14 mouse cellular contexts compared by ENCODE assay signal in genomic region chr2:58550488-58550887, GRCm38 (mm10). TPM values are rescaled to one million over a fixed set of nuclear protein-coding genes. Genes with fewer than 3 reads are reported as not detected.
A peak's percentile ranks its signal among the peaks of the same experiment; 100 is the strongest.
DNase-seq lines count a peak whose midpoint lies in the region; ATAC-seq lines count a peak whose summit lies in the region.
"Had no signal": no experiment of that assay in that cellular context is flagged by ENCODE, and none has a peak within 500 bp of the region (broad histone marks: within the 10 kb centered on the region; RNA-seq: fewer than 3 reads in every experiment).

No protein-coding gene starts in this region.

- H3K4me2 ChIP-seq in heart, embryonic 14.5 days (ENCODE audit: low read length), result peak overlapping the region; percentile 41
- no peak overlapping the region for H3K4me2 ChIP-seq in neural tube, embryonic 11.5 days (ENCODE audit: low read depth)
- H3K4me2 ChIP-seq in hindbrain, embryonic 15.5 days, result no peak overlapping the region
- H3K4me2 ChIP-seq: liver, embryonic 15.5 days had no signal

- no peak for DNase-seq in heart, postnatal 4 days
- DNase-seq in neural tube, embryonic 11.5 days (ENCODE audit: low spot score), result no peak
- DNase-seq in neural tube, embryonic 10.5 days (ENCODE audit: extremely low spot score, low spot score), result no peak
- DNase-seq in left cerebral cortex, postnatal 36 days (ENCODE audit: low spot score in 2 of 2), result no peak
- DNase-seq in left cerebral cortex, postnatal 4 days, result no peak
- DNase-seq: adrenal gland, adult 8-10 months; kidney, adult 11 months; right cerebral cortex, postnatal 4 days; thymus, postnatal 4 days had no signal

- 24% methylated on average over 9 of the region's 9 CpGs for WGBS in heart, embryonic 14.5 days
- WGBS in neural tube, embryonic 11.5 days, result 64% methylated on average over 9 of the region's 9 CpGs
- WGBS in hindbrain, embryonic 15.5 days, result 44% methylated on average over 9 of the region's 9 CpGs

- 0 out of 2 replicates have a peak, but pooled peaks have one; percentile 28 for ATAC-seq in heart, embryonic 14.5 days (ENCODE audit: insufficient number of reproducible peaks, insufficient read depth, low FRiP score, low read depth)
- peak; percentile 17; the same call in 1 of the 2 replicates for ATAC-seq in neural tube, embryonic 11.5 days (ENCODE audit: insufficient read depth, low FRiP score, low TSS enrichment)
- ATAC-seq in hindbrain, embryonic 15.5 days (ENCODE audit: low FRiP score, low read depth), result peak; percentile 49; the same call in 1 of the 2 replicates
- ATAC-seq: Patski had no signal

- H3K4me3 ChIP-seq in heart, embryonic 14.5 days (ENCODE audit: control insufficient read depth in 1 of 2, insufficient read depth in 1 of 2, low read depth in 1 of 2, low read length in 2 of 2), result no peak overlapping the region
- H3K4me3 ChIP-seq in neural tube, embryonic 11.5 days (ENCODE audit: low read depth, low read length), result no peak overlapping the region
- H3K4me3 ChIP-seq in hindbrain, embryonic 15.5 days, result no peak overlapping the region
- H3K4me3 ChIP-seq: liver, embryonic 15.5 days had no signal

- no peaks in the 10 kb centered on the region for H3K9me3 ChIP-seq in heart, embryonic 14.5 days (ENCODE audit: control insufficient read depth, low read length)
- H3K9me3 ChIP-seq in neural tube, embryonic 11.5 days (ENCODE audit: control insufficient read depth, low read length), result no peaks in the 10 kb centered on the region
- H3K9me3 ChIP-seq in hindbrain, embryonic 15.5 days, result no peaks in the 10 kb centered on the region
- H3K9me3 ChIP-seq: liver, embryonic 15.5 days had no signal

- H3K4me1 ChIP-seq in heart, embryonic 14.5 days (ENCODE audit: control insufficient read depth in 2 of 2, insufficient read depth in 2 of 2, low read length in 2 of 2), result peaks cover 30 to 74% of the 10 kb centered on the region in 2 experiments
- peaks cover 18% of the 10 kb centered on the region for H3K4me1 ChIP-seq in neural tube, embryonic 11.5 days (ENCODE audit: control insufficient read depth, insufficient read depth, low read length)
- peaks cover 38% of the 10 kb centered on the region for H3K4me1 ChIP-seq in hindbrain, embryonic 15.5 days (replicated peaks)

- no peaks in the 10 kb centered on the region for H3K27me3 ChIP-seq in heart, embryonic 14.5 days (ENCODE audit: control insufficient read depth, insufficient read depth, low read length)
- no peaks in the 10 kb centered on the region for H3K27me3 ChIP-seq in neural tube, embryonic 11.5 days (ENCODE audit: control insufficient read depth, insufficient read depth, low read length)
- H3K27me3 ChIP-seq in hindbrain, embryonic 15.5 days, result no peaks in the 10 kb centered on the region
- H3K27me3 ChIP-seq: CH12.LX; liver, embryonic 15.5 days; Patski had no signal

- no peak overlapping the region for H3K9ac ChIP-seq in heart, embryonic 14.5 days (ENCODE audit: low read length)
- no peak overlapping the region for H3K9ac ChIP-seq in neural tube, embryonic 11.5 days (ENCODE audit: low read length)
- H3K9ac ChIP-seq in hindbrain, embryonic 15.5 days, result no peak overlapping the region
- H3K9ac ChIP-seq: liver, embryonic 15.5 days had no signal

- no peaks in the 10 kb centered on the region for H3K36me3 ChIP-seq in heart, embryonic 14.5 days (ENCODE audit: control insufficient read depth, insufficient read depth, low read length)
- H3K36me3 ChIP-seq in neural tube, embryonic 11.5 days (ENCODE audit: control insufficient read depth, insufficient read depth, low read length), result no peaks in the 10 kb centered on the region
- H3K36me3 ChIP-seq in hindbrain, embryonic 15.5 days, result no peaks in the 10 kb centered on the region
- H3K36me3 ChIP-seq: liver, embryonic 15.5 days had no signal

- intact Hi-C loops in left cerebral cortex, postnatal 36 days (cut with DNase I), result no loop called here
- intact Hi-C loops in left cerebral cortex, postnatal 4 days (cut with DNase I), result no loop called here

- H3K27ac ChIP-seq in heart, embryonic 14.5 days (replicated peaks in 1 of 2; ENCODE audit: control insufficient read depth in 1 of 2, insufficient read depth in 1 of 2, low read depth in 2 of 2, low read length in 2 of 2), result peak overlapping the region in 1 of 2 experiments; percentile 22; a peak in 1 of 4 replicates
- H3K27ac ChIP-seq in neural tube, embryonic 11.5 days (ENCODE audit: low read depth, low read length), result no peak overlapping the region
- no peak overlapping the region for H3K27ac ChIP-seq in hindbrain, embryonic 15.5 days (replicated peaks)
- H3K27ac ChIP-seq: liver, embryonic 15.5 days had no signal

RNA-seq across cellular contexts. Expression of gene Acvr1, which starts 16.5 kb away (rescaled TPM):
- polyA plus RNA-seq in heart, embryonic 14.5 days (2014; fragmentation: Nextera tagmentation; extraction: Ambion mirVana), result 12.5 and 12.6 TPM in 2 replicates
- total RNA-seq in heart, postnatal 4 days (2021), result 10 to 100 TPM; 35.3 to 36.0 TPM
- polyA plus RNA-seq in neural tube, embryonic 11.5 days (2014; fragmentation: Nextera tagmentation; extraction: Ambion mirVana), result 6.6 and 7.3 TPM in 2 replicates
- 4.5 and 5.0 TPM in 2 replicates for polyA plus RNA-seq in hindbrain, embryonic 15.5 days (2015; fragmentation: Nextera tagmentation; extraction: Ambion mirVana)
- 10 to 100 TPM; 31.0 to 31.3 TPM for total RNA-seq in left cerebral cortex, postnatal 36 days (2021)
- total RNA-seq in left cerebral cortex, postnatal 4 days (2021), result 10 to 100 TPM; 50.1 to 56.7 TPM
- total RNA-seq: CH12.LX had no signal

RNA-seq across cellular contexts. Expression of gene Upp2, which starts 16.6 kb away (rescaled TPM):
- polyA plus RNA-seq in heart, embryonic 14.5 days (2014; fragmentation: Nextera tagmentation; extraction: Ambion mirVana), result 6.1 and 7.5 TPM in 2 replicates
- 1 to 10 TPM; 1.6 to 2.8 TPM for total RNA-seq in heart, postnatal 4 days (2021)
- polyA plus RNA-seq in neural tube, embryonic 11.5 days (2014; fragmentation: Nextera tagmentation; extraction: Ambion mirVana), result 7.0 and 8.8 TPM in 2 replicates
- polyA plus RNA-seq in hindbrain, embryonic 15.5 days (2015; fragmentation: Nextera tagmentation; extraction: Ambion mirVana), result 12.0 and 16.2 TPM in 2 replicates
- total RNA-seq in left cerebral cortex, postnatal 36 days (2021), result 10 to 100 TPM; 28.9 to 35.9 TPM
- total RNA-seq in left cerebral cortex, postnatal 4 days (2021), result 10 to 100 TPM; 10.1 to 12.2 TPM
- total RNA-seq: CH12.LX had no signal
